ENCODE assay signal across 8 mouse cellular contexts in the genomic region with DNA sequence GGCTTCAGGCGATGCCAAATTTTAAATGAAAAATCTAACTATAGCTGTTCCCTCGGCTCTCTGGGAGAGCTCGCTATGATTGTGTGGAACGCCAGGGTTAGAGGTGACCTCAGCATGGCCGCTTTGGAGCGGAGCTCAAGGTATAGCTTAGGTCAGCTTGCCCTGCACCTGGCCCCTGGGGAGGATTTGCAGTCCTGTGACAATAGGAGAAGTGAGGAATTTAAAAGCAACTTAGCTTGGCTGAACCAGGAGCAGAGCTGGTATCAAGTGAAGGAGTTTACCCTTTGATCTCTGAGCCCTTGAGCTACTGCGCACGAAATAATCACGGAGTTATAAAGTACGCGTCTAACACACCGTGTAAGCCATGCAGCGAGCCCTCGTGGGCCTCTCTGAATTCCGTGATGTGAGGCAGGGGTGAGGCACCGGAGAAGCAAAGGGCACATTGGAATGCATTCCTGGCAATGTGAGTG.
DNase-seq lines count a peak whose midpoint lies in the region; ATAC-seq lines count a peak whose summit lies in the region.

No protein-coding gene starts in this region.

- H3K4me3 ChIP-seq in megakaryocyte, embryonic 14.5 days (replicated peaks): peak overlapping the region; percentile 56
- H3K4me3 ChIP-seq in embryonic facial prominence, embryonic 11.5 days (ENCODE audit: low read depth, low read length): peak overlapping the region; percentile 14; the same call in 1 of the 2 replicates
- 0 out of 2 replicates have a peak overlapping the region, but pooled peaks have one; percentile 12 for H3K4me3 ChIP-seq in hindbrain, embryonic 11.5 days (ENCODE audit: low read depth, low read length)
- H3K4me3 ChIP-seq in limb, embryonic 13.5 days: peak overlapping the region; percentile 30
- peak overlapping the region; percentile 29 for H3K4me3 ChIP-seq in neural tube, embryonic 13.5 days

- peak overlapping the region; percentile 26; the same call in 1 of the 2 replicates for H3K9ac ChIP-seq in embryonic facial prominence, embryonic 11.5 days (replicated peaks; ENCODE audit: low read length)
- 0 out of 2 replicates have a peak overlapping the region, but pooled peaks have one; percentile 7 for H3K9ac ChIP-seq in hindbrain, embryonic 11.5 days (ENCODE audit: low read depth, low read length)
- peak overlapping the region; percentile 54 for H3K9ac ChIP-seq in limb, embryonic 13.5 days
- peak overlapping the region; percentile 57 for H3K9ac ChIP-seq in neural tube, embryonic 13.5 days

- H3K36me3 ChIP-seq in megakaryocyte, embryonic 14.5 days (replicated peaks; ENCODE audit: low read length): no peaks in the 10 kb centered on the region
- no peaks in the 10 kb centered on the region for H3K36me3 ChIP-seq in embryonic facial prominence, embryonic 11.5 days (replicated peaks; ENCODE audit: control insufficient read depth, insufficient read depth, low read depth, low read length)
- no peaks in the 10 kb centered on the region for H3K36me3 ChIP-seq in hindbrain, embryonic 11.5 days (ENCODE audit: control insufficient read depth, insufficient read depth, low read length)
- H3K36me3 ChIP-seq in limb, embryonic 13.5 days: no peaks in the 10 kb centered on the region
- no peaks in the 10 kb centered on the region for H3K36me3 ChIP-seq in neural tube, embryonic 13.5 days

- H3K4me2 ChIP-seq in embryonic facial prominence, embryonic 11.5 days (ENCODE audit: low read depth, low read length): peak overlapping the region; percentile 45
- H3K4me2 ChIP-seq in hindbrain, embryonic 11.5 days (replicated peaks; ENCODE audit: low read depth, low read length): peak overlapping the region; percentile 50
- H3K4me2 ChIP-seq in limb, embryonic 13.5 days (replicated peaks): peak overlapping the region; percentile 66
- H3K4me2 ChIP-seq in neural tube, embryonic 13.5 days: peak overlapping the region; percentile 59

- WGBS in embryonic facial prominence, embryonic 11.5 days: 3% methylated on average over 16 of the region's 16 CpGs
- WGBS in hindbrain, embryonic 11.5 days: 10% methylated on average over 16 of the region's 16 CpGs
- 3% methylated on average over 16 of the region's 16 CpGs for WGBS in limb, embryonic 13.5 days
- 10% methylated on average over 16 of the region's 16 CpGs for WGBS in neural tube, embryonic 13.5 days

- DNase-seq in embryonic facial prominence, embryonic 11.5 days (ENCODE audit: low spot score): peak; percentile 59
- peak; percentile 45 for DNase-seq in hindbrain, embryonic 11.5 days (ENCODE audit: low spot score)
- no peak for DNase-seq in spleen, postnatal 14 days (ENCODE audit: low spot score in 2 of 2)
- no peak for DNase-seq in thymus, postnatal 4 days

- peaks cover 3% of the 10 kb centered on the region; the same call in 1 of the 2 replicates for H3K9me3 ChIP-seq in megakaryocyte, embryonic 14.5 days
- H3K9me3 ChIP-seq in embryonic facial prominence, embryonic 11.5 days (replicated peaks; ENCODE audit: control insufficient read depth, low read length): no peaks in the 10 kb centered on the region
- H3K9me3 ChIP-seq in hindbrain, embryonic 11.5 days (ENCODE audit: control insufficient read depth, low read length): no peaks in the 10 kb centered on the region
- no peaks in the 10 kb centered on the region for H3K9me3 ChIP-seq in limb, embryonic 13.5 days
- no peaks in the 10 kb centered on the region for H3K9me3 ChIP-seq in neural tube, embryonic 13.5 days

- ATAC-seq in megakaryocyte, adult 5-6 weeks (ENCODE audit: poor library complexity, severe bottlenecking): no peak
- ATAC-seq in embryonic facial prominence, embryonic 11.5 days (replicated peaks; ENCODE audit: insufficient number of reproducible peaks, low FRiP score, low TSS enrichment, low read depth): peak; percentile 73
- peak; percentile 77 for ATAC-seq in hindbrain, embryonic 11.5 days (ENCODE audit: low FRiP score)
- peak; percentile 80 for ATAC-seq in limb, embryonic 13.5 days (ENCODE audit: low FRiP score, low read depth)
- ATAC-seq in neural tube, embryonic 13.5 days (ENCODE audit: low read depth): peak; percentile 76

- no peaks in the 10 kb centered on the region for H3K27me3 ChIP-seq in megakaryocyte, embryonic 14.5 days (replicated peaks)
- no peaks in the 10 kb centered on the region for H3K27me3 ChIP-seq in embryonic facial prominence, embryonic 11.5 days (ENCODE audit: control insufficient read depth, insufficient read depth, low read length)
- H3K27me3 ChIP-seq in hindbrain, embryonic 11.5 days (ENCODE audit: control insufficient read depth, insufficient read depth, low read length): no peaks in the 10 kb centered on the region
- H3K27me3 ChIP-seq in limb, embryonic 13.5 days: no peaks in the 10 kb centered on the region
- no peaks in the 10 kb centered on the region for H3K27me3 ChIP-seq in neural tube, embryonic 13.5 days

- H3K4me1 ChIP-seq in megakaryocyte, embryonic 14.5 days: no peaks in the 10 kb centered on the region
- peaks cover 4% of the 10 kb centered on the region; the same call in 1 of the 2 replicates for H3K4me1 ChIP-seq in embryonic facial prominence, embryonic 11.5 days (ENCODE audit: control insufficient read depth, insufficient read depth, low read length)
- no peaks in the 10 kb centered on the region for H3K4me1 ChIP-seq in hindbrain, embryonic 11.5 days (replicated peaks; ENCODE audit: control insufficient read depth, insufficient read depth, low read length)
- peaks cover 16% of the 10 kb centered on the region for H3K4me1 ChIP-seq in limb, embryonic 13.5 days
- H3K4me1 ChIP-seq in neural tube, embryonic 13.5 days (replicated peaks): peaks cover 16% of the 10 kb centered on the region

- H3K27ac ChIP-seq in embryonic facial prominence, embryonic 11.5 days (replicated peaks; ENCODE audit: low read depth, low read length): no peak overlapping the region
- no peak overlapping the region for H3K27ac ChIP-seq in hindbrain, embryonic 11.5 days (ENCODE audit: low read depth, low read length)
- H3K27ac ChIP-seq in limb, embryonic 13.5 days: peak overlapping the region; percentile 33; the same call in 1 of the 2 replicates
- no peak overlapping the region; the same call in 1 of the 2 replicates for H3K27ac ChIP-seq in neural tube, embryonic 13.5 days (replicated peaks)

Comparison
In these comparisons a context has a peak if more than half of its experiments do, and no peak if none do; other contexts are left out.
1. DNase-seq: peak in embryonic facial prominence, embryonic 11.5 days (single experiment) and hindbrain, embryonic 11.5 days (single experiment); none in spleen, postnatal 14 days (0 of 2) and thymus, postnatal 4 days (single experiment).
2. H3K9ac ChIP-seq: peak in every context shown above with its lines; median percentile 57 in neural tube, embryonic 13.5 days; 54 in limb, embryonic 13.5 days; 26 in embryonic facial prominence, embryonic 11.5 days; 7 in hindbrain, embryonic 11.5 days.
3. Peak in every context shown above with its lines, with median percentiles within 50 percentile points of each other: H3K4me3 ChIP-seq and H3K4me2 ChIP-seq.